Mouse (Mus musculus): Measurements from ENCODE around the gene Cblb. TPM values are rescaled to one million over a fixed set of nuclear protein-coding genes. Genes with fewer than 3 reads are reported as not detected.

Cblb gene
- polyA plus RNA-seq, 1 experiment from 2014 or later = 3.4 TPM

GRCm38 (mm10) chr16:52042667-52043379 lies 11.8 kb downstream of the Cblb start:
- H3K27ac ChIP-seq = no peak overlapping the region
- 78% methylated on average over 14 of the region's 14 CpGs for WGBS (ENCODE audit: insufficient replicate concordance)
- H3K4me3 ChIP-seq = no peak overlapping the region
- no peak overlapping the region for H3K9ac ChIP-seq
- H3K4me2 ChIP-seq = no peak overlapping the region
- peaks cover 9% of the 10 kb centered on the region for H3K36me3 ChIP-seq
- H3K9me3 ChIP-seq (replicated peaks) = no peaks in the 10 kb centered on the region
- H3K27me3 ChIP-seq (replicated peaks) = no peaks in the 10 kb centered on the region
- H3K4me1 ChIP-seq = peaks cover 6% of the 10 kb centered on the region; the same call in 1 of the 2 replicates
- no peak for ATAC-seq

DNA sequence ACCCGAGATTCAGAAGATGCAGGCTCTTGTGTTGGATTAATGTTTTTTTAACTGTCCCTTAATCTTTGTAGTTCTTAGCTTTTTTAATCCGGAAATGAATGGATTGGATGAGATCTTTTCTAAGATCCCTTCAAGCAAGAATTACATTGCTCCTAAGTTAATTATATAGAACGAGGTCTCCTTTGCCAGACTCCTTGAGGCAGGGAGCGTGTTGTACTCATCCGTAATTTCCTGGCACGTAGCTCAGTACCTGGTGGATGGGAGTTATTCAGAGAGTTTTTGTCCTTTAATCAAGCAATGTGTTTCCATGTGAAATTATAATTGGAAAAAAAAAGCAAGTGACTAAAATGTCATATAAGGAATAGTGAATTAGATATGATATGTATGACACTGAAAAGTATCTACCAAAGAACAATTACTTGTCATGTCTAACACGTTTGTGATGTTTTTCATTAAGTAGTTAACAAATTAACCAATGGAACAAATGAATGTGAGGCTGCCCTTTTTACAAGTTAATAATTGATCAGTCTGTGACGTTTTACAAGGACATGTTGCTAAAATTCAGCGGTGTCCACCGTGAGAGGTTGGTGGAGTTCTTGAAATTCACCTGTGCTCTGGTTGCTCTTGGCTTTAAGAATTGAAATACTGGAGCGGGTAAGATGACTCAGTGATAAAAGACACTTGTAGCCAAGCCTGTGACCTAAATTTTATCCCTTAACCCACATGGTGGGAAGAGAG lies 12.5 kb downstream of the Cblb start:
- Histone ChIP-seq H3K9ac (no peak overlapping the region), H3K9me3 (replicated peaks) (no peaks in the 10 kb centered on the region), H3K36me3 (peaks cover 16% of the 10 kb centered on the region), H3K27ac (no peak overlapping the region), H3K27me3 (replicated peaks) (no peaks in the 10 kb centered on the region), H3K4me3 (no peak overlapping the region), H3K4me2 (no peak overlapping the region), H3K4me1 (peaks cover 6% of the 10 kb centered on the region; the same call in 1 of the 2 replicates)
- WGBS (ENCODE audit: insufficient replicate concordance) = 79% methylated on average over 11 of the region's 11 CpGs
- no peak for ATAC-seq

DNA sequence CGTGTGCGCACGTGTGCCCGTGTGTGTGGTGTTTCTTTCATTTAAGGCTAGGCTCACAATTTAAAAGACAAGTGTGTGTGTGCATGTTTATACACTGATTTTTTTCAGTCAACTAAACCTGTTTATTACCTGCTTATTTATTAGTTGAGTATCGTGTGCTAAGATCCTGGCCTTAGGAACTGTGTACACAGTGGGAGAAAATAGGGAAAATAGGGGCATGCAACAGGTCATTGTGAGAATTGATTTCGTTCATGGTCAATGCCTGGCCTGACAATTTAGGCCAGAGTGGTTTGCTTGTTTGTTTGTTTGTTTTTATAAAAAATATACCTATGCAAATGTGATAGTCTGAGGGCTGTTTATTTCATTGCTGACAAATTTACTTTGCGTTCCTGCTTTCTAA lies 13.5 kb downstream of the Cblb start:
- peaks cover 14% of the 10 kb centered on the region for H3K36me3 ChIP-seq
- no peak overlapping the region for H3K4me3 ChIP-seq
- H3K9ac ChIP-seq = no peak overlapping the region
- WGBS (ENCODE audit: insufficient replicate concordance) = 87% methylated on average over 7 of the region's 7 CpGs
- no peak overlapping the region for H3K4me2 ChIP-seq
- H3K27me3 ChIP-seq (replicated peaks) = no peaks in the 10 kb centered on the region
- ATAC-seq = no peak
- no peak overlapping the region for H3K27ac ChIP-seq
- H3K4me1 ChIP-seq = peaks cover 6% of the 10 kb centered on the region; the same call in 1 of the 2 replicates
- no peaks in the 10 kb centered on the region for H3K9me3 ChIP-seq (replicated peaks)

- WGBS (ENCODE audit: insufficient replicate concordance) = 33% methylated on average over 4 of the region's 4 CpGs
- Histone ChIP-seq H3K4me1 (peaks cover 6% of the 10 kb centered on the region; the same call in 1 of the 2 replicates), H3K4me2 (no peak overlapping the region), H3K27ac (no peak overlapping the region), H3K9me3 (replicated peaks) (no peaks in the 10 kb centered on the region), H3K9ac (no peak overlapping the region), H3K4me3 (no peak overlapping the region), H3K36me3 (peaks cover 14% of the 10 kb centered on the region), H3K27me3 (replicated peaks) (no peaks in the 10 kb centered on the region)
- ATAC-seq = no peak
Observed at GRCm38 (mm10) chr16:52044985-52045384, 14.0 kb downstream of the Cblb start.

DNA sequence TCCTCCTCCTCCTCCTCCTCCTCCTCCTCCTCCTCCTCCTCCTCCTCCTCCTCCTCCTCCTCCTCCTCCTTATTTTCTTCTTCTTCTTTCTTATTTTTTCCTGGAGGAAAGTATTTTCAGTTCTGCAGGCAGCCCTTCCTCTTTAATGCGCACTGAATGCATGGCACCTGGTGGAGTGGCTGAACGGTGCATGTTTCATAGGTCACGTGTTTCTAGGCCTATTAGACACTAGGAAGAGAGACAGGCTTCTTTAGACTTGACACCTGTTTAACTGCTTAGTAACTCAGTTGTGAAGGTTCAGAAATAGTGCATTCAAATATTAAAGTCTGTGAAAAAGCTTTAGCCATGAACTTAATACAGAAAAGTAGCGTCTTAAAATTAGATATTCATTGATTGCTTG lies 15.4 kb downstream of the Cblb start:
- H3K4me1 ChIP-seq = peaks cover 6% of the 10 kb centered on the region; the same call in 1 of the 2 replicates
- no peak overlapping the region for H3K9ac ChIP-seq
- H3K9me3 ChIP-seq (replicated peaks) = no peaks in the 10 kb centered on the region
- no peak overlapping the region for H3K4me3 ChIP-seq
- ATAC-seq = no peak
- WGBS (ENCODE audit: insufficient replicate concordance) = 88% methylated on average over 4 of the region's 4 CpGs
- H3K27me3 ChIP-seq (replicated peaks) = no peaks in the 10 kb centered on the region
- H3K27ac ChIP-seq = no peak overlapping the region
- H3K4me2 ChIP-seq = no peak overlapping the region
- peaks cover 14% of the 10 kb centered on the region for H3K36me3 ChIP-seq

DNA sequence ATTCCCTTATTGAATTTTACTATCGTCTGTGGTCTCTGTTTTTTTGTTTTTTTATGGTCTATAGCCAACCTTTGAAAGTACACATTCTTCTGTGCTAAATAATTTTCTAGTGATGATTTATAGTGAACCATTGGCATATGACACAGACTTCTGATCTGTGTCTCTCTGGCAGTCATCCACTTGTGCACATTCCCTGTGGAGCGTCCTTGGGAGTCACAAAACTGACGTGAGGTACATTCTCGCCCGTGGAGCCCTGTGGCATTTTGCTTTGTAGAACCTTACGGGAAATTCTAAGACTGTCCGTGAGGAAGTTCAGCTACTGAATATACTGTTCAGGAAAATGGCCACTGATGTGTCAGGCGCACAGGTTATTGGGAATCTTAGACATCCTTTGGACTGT lies 20.1 kb downstream of the Cblb start:
- 88% methylated on average over 8 of the region's 8 CpGs for WGBS (ENCODE audit: insufficient replicate concordance)
- no peak overlapping the region for H3K27ac ChIP-seq
- H3K9me3 ChIP-seq (replicated peaks) = no peaks in the 10 kb centered on the region
- ATAC-seq = no peak
- no peaks in the 10 kb centered on the region for H3K27me3 ChIP-seq (replicated peaks)
- no peak overlapping the region for H3K4me3 ChIP-seq
- H3K36me3 ChIP-seq = peaks cover 14% of the 10 kb centered on the region
- H3K4me2 ChIP-seq = no peak overlapping the region
- peaks cover 7% of the 10 kb centered on the region; the same call in 1 of the 2 replicates for H3K4me1 ChIP-seq
- no peak overlapping the region for H3K9ac ChIP-seq

- no peak overlapping the region for H3K4me2 ChIP-seq
- H3K27me3 ChIP-seq (replicated peaks) = no peaks in the 10 kb centered on the region
- H3K36me3 ChIP-seq = peaks cover 8% of the 10 kb centered on the region
- no peak overlapping the region for H3K4me3 ChIP-seq
- no peak for ATAC-seq
- WGBS (ENCODE audit: insufficient replicate concordance) = 71% methylated on average over 5 of the region's 5 CpGs
- H3K27ac ChIP-seq = no peak overlapping the region
- H3K9me3 ChIP-seq (replicated peaks) = no peaks in the 10 kb centered on the region
- H3K9ac ChIP-seq = no peak overlapping the region
- H3K4me1 ChIP-seq = peaks cover 22% of the 10 kb centered on the region
Observed at GRCm38 (mm10) chr16:52052734-52053133, 21.7 kb downstream of the Cblb start.

DNA sequence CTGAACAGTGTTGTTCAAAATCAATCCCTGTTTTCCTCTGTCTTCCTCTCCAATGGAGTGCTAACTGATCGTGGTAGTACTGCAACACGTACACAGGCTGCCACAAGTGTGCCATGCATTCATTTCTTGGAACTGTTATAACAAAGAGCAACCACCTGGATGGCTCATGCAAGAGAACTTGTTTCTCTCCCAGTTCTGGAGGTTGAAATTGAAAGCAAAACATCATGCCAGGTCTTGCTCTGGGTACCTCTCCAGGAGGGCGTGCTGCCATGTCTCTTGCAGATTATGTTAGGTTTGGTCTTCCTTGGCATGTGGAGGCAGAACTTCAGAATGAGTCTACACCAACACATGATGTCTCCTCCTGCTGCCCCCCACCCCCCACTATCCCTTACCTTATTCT lies 24.2 kb downstream of the Cblb start:
- no peak for ATAC-seq
- Histone ChIP-seq H3K36me3 (no peaks in the 10 kb centered on the region), H3K4me2 (no peak overlapping the region), H3K4me1 (peaks cover 39% of the 10 kb centered on the region), H3K4me3 (no peak overlapping the region), H3K9me3 (replicated peaks) (no peaks in the 10 kb centered on the region), H3K27ac (no peak overlapping the region), H3K9ac (no peak overlapping the region), H3K27me3 (replicated peaks) (no peaks in the 10 kb centered on the region)
- WGBS (ENCODE audit: insufficient replicate concordance) = 72% methylated on average over 3 of the region's 3 CpGs

GRCm38 (mm10) chr16:52056164-52056563 lies 25.1 kb downstream of the Cblb start:
- Histone ChIP-seq H3K4me2 (no peak overlapping the region), H3K27me3 (replicated peaks) (no peaks in the 10 kb centered on the region), H3K9me3 (replicated peaks) (no peaks in the 10 kb centered on the region), H3K27ac (no peak overlapping the region), H3K4me1 (peaks cover 49% of the 10 kb centered on the region), H3K4me3 (no peak overlapping the region), H3K36me3 (no peaks in the 10 kb centered on the region), H3K9ac (no peak overlapping the region)
- WGBS (ENCODE audit: insufficient replicate concordance) = 36% methylated on average over 4 of the region's 4 CpGs
- no peak for ATAC-seq

DNA sequence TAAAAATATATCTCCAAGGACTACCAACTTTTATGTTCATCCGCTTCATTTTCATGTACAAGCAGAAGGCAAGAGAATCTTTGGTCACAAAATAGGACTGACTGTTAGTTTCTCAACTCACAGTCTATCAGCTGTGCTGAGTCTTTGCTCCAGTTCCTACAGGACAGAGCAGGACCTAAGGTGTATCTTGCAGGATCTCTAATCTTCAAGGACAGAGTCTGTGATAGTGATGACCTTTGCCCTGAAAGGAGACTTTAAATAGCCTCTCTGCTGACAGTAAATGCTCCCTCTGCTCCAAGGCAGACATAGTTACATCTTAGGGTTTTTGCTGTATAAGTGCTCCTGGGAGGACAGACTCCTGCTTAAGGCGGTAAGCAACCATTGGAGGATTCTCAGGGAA lies 26.3 kb downstream of the Cblb start:
- H3K9me3 ChIP-seq (replicated peaks) = no peaks in the 10 kb centered on the region
- H3K27ac ChIP-seq = no peak overlapping the region
- H3K4me3 ChIP-seq = no peak overlapping the region
- WGBS (ENCODE audit: insufficient replicate concordance) = 78% methylated on average over 2 of the region's 2 CpGs
- peaks cover 57% of the 10 kb centered on the region for H3K4me1 ChIP-seq
- H3K4me2 ChIP-seq = no peak overlapping the region
- no peaks in the 10 kb centered on the region for H3K36me3 ChIP-seq
- no peak overlapping the region for H3K9ac ChIP-seq
- ATAC-seq = no peak
- no peaks in the 10 kb centered on the region for H3K27me3 ChIP-seq (replicated peaks)

- H3K4me3 ChIP-seq = no peak overlapping the region
- H3K4me2 ChIP-seq = no peak overlapping the region
- peaks cover 57% of the 10 kb centered on the region for H3K4me1 ChIP-seq
- ATAC-seq = peak; percentile 54; the same call in 1 of the 2 replicates
- 53% methylated on average over 4 of the region's 4 CpGs for WGBS (ENCODE audit: insufficient replicate concordance)
- no peaks in the 10 kb centered on the region for H3K36me3 ChIP-seq
- H3K27me3 ChIP-seq (replicated peaks) = no peaks in the 10 kb centered on the region
- H3K9ac ChIP-seq = no peak overlapping the region
- H3K9me3 ChIP-seq (replicated peaks) = no peaks in the 10 kb centered on the region
- no peak overlapping the region for H3K27ac ChIP-seq
Observed at GRCm38 (mm10) chr16:52059535-52059934, 28.5 kb downstream of the Cblb start.

DNA sequence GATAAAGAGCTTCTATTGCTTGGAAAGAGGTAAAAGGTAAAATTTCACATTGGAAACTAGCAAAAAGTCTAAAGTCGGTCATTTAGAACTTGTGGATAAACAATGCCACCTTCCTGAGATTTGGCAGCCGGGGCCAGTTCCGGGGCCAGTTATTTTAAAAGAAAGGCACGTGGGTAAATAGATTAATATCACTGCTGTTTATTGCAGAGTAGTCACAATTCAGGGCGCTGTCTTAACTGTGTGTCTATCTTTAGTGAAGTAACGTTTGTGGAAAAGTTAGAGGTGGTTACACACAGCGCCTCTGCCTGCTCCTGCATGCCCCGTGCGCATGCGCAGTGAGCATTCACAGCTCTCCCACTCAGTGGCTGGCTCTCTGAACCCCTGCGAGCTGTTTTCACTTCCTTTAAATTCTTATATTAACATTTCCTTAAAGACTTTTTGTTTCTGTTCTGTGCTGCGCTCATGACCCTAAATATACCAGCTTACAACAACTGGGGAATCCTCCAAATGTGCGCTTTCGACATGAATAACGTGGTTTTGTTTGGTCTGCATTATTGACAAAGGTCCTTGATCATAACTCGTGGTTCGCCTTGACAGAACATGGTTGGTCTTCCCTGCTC lies 29.2 kb downstream of the Cblb start:
- Histone ChIP-seq H3K36me3 (no peaks in the 10 kb centered on the region), H3K9ac (no peak overlapping the region), H3K4me2 (peak overlapping the region; percentile 3; the same call in 1 of the 2 replicates), H3K9me3 (replicated peaks) (no peaks in the 10 kb centered on the region), H3K4me1 (peaks cover 54% of the 10 kb centered on the region), H3K27ac (peak overlapping the region; percentile 63), H3K27me3 (replicated peaks) (no peaks in the 10 kb centered on the region), H3K4me3 (no peak overlapping the region)
- ATAC-seq = no peak; the same call in 1 of the 2 replicates
- WGBS (ENCODE audit: insufficient replicate concordance) = 56% methylated on average over 17 of the region's 17 CpGs

All from liver, embryonic 12.5 days (tissue).